In genomic region chr7:135527169-135527568, GRCm38 (mm10) we compare ENCODE assay signal across 25 mouse cellular contexts. TPM values are rescaled to one million over a fixed set of nuclear protein-coding genes. Genes with fewer than 3 reads are reported as not detected.
DNase-seq lines count a peak whose midpoint lies in the region; ATAC-seq and TF ChIP-seq lines count a peak whose summit lies in the region.
"Had no signal": no experiment of that assay in that cellular context is flagged by ENCODE, and none has a peak within 500 bp of the region (broad histone marks: within the 10 kb centered on the region; RNA-seq: fewer than 3 reads in every experiment).

No protein-coding gene starts in this region.

- H3K9ac ChIP-seq in intestine, embryonic 14.5 days (ENCODE audit: low read length), result no peak overlapping the region
- H3K9ac ChIP-seq in midbrain, embryonic 16.5 days (ENCODE audit: low read depth, low read length), result no peak overlapping the region
- H3K9ac ChIP-seq: embryonic facial prominence, embryonic 15.5 days; forebrain, embryonic 15.5 days; heart, embryonic 13.5 days; hindbrain, embryonic 12.5 days had no signal

- TF ChIP-seq CTCF in kidney, adult 2 months (conservative IDR thresholded peaks at IDR 0.05; ENCODE audit: insufficient read depth, insufficient read length, low read depth, low read length), result no peak

- no peak for DNase-seq in kidney, adult 2 months
- no peak for DNase-seq in kidney, postnatal 4 days
- peak; percentile 87 for DNase-seq in 416B (ENCODE audit: low read depth)
- no peak for DNase-seq in intestine, embryonic 14.5 days (ENCODE audit: low spot score)
- no peak for DNase-seq in limb, embryonic 10.5 days (ENCODE audit: low spot score)
- DNase-seq in spleen, adult 12 weeks (ENCODE audit: low spot score), result no peak
- DNase-seq: adrenal gland, adult 2 months; adrenal gland, postnatal 25 days; cerebellum, adult 18-20 months; cerebellum, adult 9-11 months; embryo, embryonic 11 days; gastrocnemius, postnatal 36 days; heart, postnatal 4 days had no signal

- H3K9me3 ChIP-seq in intestine, embryonic 14.5 days (ENCODE audit: control insufficient read depth, low read length), result no peaks in the 10 kb centered on the region
- no peaks in the 10 kb centered on the region for H3K9me3 ChIP-seq in limb, embryonic 10.5 days (replicated peaks)
- H3K9me3 ChIP-seq in midbrain, embryonic 16.5 days (replicated peaks; ENCODE audit: control insufficient read depth, low read length, poor library complexity, severe bottlenecking), result no peaks in the 10 kb centered on the region
- H3K9me3 ChIP-seq: embryonic facial prominence, embryonic 15.5 days; forebrain, embryonic 15.5 days; heart, embryonic 13.5 days; hindbrain, embryonic 12.5 days had no signal

- H3K4me2 ChIP-seq in intestine, embryonic 14.5 days (ENCODE audit: low read length), result peak overlapping the region; percentile 39
- H3K4me2 ChIP-seq in midbrain, embryonic 16.5 days (ENCODE audit: low read length), result no peak overlapping the region
- H3K4me2 ChIP-seq: embryonic facial prominence, embryonic 15.5 days; forebrain, embryonic 15.5 days; heart, embryonic 13.5 days; hindbrain, embryonic 12.5 days had no signal

- H3K27me3 ChIP-seq in kidney, adult 2 months (replicated peaks; ENCODE audit: control insufficient read depth, insufficient read depth, low read length), result no peaks in the 10 kb centered on the region
- H3K27me3 ChIP-seq in intestine, embryonic 14.5 days (replicated peaks; ENCODE audit: control insufficient read depth, insufficient read depth, low read length), result no peaks in the 10 kb centered on the region
- no peaks in the 10 kb centered on the region for H3K27me3 ChIP-seq in limb, embryonic 10.5 days (ENCODE audit: low read depth, poor library complexity, severe bottlenecking)
- no peaks in the 10 kb centered on the region for H3K27me3 ChIP-seq in midbrain, embryonic 16.5 days (ENCODE audit: control insufficient read depth, insufficient read depth, low read depth, low read length)
- H3K27me3 ChIP-seq: embryonic facial prominence, embryonic 15.5 days; forebrain, embryonic 15.5 days; heart, embryonic 13.5 days; hindbrain, embryonic 12.5 days had no signal

- no peak for ATAC-seq in intestine, embryonic 14.5 days (replicated peaks; ENCODE audit: low FRiP score, low TSS enrichment, low read depth)
- ATAC-seq in megakaryocyte progenitor cell, adult 5-6 weeks (replicated peaks; ENCODE audit: poor library complexity), result peak; percentile 76
- no peak for ATAC-seq in midbrain, embryonic 16.5 days
- ATAC-seq: forebrain, embryonic 15.5 days had no signal

- peaks cover 17% of the 10 kb centered on the region; the same call in 1 of the 2 replicates for H3K4me1 ChIP-seq in kidney, adult 2 months (ENCODE audit: control insufficient read depth, insufficient read depth, low read length)
- H3K4me1 ChIP-seq in intestine, embryonic 14.5 days (replicated peaks; ENCODE audit: control insufficient read depth, insufficient read depth, low read length), result 0 out of 2 replicates have a peak, but pooled peaks cover 10% of the 10 kb centered on the region
- H3K4me1 ChIP-seq in limb, embryonic 10.5 days, result no peaks in the 10 kb centered on the region
- no peaks in the 10 kb centered on the region for H3K4me1 ChIP-seq in midbrain, embryonic 16.5 days (ENCODE audit: control insufficient read depth, insufficient read depth, low read length)
- H3K4me1 ChIP-seq: embryonic facial prominence, embryonic 15.5 days; forebrain, embryonic 15.5 days; hindbrain, embryonic 12.5 days had no signal

- TF ChIP-seq POLR2A in kidney, adult 2 months (IDR thresholded peaks at IDR 0.05; ENCODE audit: low read depth, low read length), result no peak

- peak overlapping the region; percentile 47 for H3K4me3 ChIP-seq in kidney, adult 2 months (ENCODE audit: insufficient read depth, low read depth, low read length)
- peak overlapping the region; percentile 34 for H3K4me3 ChIP-seq in intestine, embryonic 14.5 days (ENCODE audit: low read depth, low read length)
- no peak overlapping the region for H3K4me3 ChIP-seq in limb, embryonic 10.5 days
- H3K4me3 ChIP-seq in midbrain, embryonic 16.5 days (ENCODE audit: low read depth, low read length), result no peak overlapping the region
- H3K4me3 ChIP-seq: embryonic facial prominence, embryonic 15.5 days; erythroblast, embryonic 14.5 days; forebrain, embryonic 15.5 days; heart, embryonic 13.5 days; hindbrain, embryonic 12.5 days had no signal

- 36% methylated on average over 3 of the region's 3 CpGs for WGBS in kidney, adult 2 months
- 39% methylated on average over 3 of the region's 3 CpGs for WGBS in intestine, embryonic 14.5 days
- WGBS in limb, embryonic 10.5 days, result 54% methylated on average over 3 of the region's 3 CpGs
- 69% methylated on average over 3 of the region's 3 CpGs for WGBS in midbrain, embryonic 16.5 days

- no peak overlapping the region; the same call in 1 of the 2 replicates for H3K27ac ChIP-seq in kidney, adult 2 months (ENCODE audit: insufficient read depth, low read depth, low read length)
- H3K27ac ChIP-seq in intestine, embryonic 14.5 days (ENCODE audit: low read depth), result no peak overlapping the region
- no peak overlapping the region for H3K27ac ChIP-seq in limb, embryonic 10.5 days
- H3K27ac ChIP-seq in midbrain, embryonic 16.5 days (ENCODE audit: low read length), result no peak overlapping the region
- H3K27ac ChIP-seq: embryonic facial prominence, embryonic 15.5 days; forebrain, embryonic 15.5 days; heart, embryonic 13.5 days; hindbrain, embryonic 12.5 days had no signal

- no peaks in the 10 kb centered on the region for H3K36me3 ChIP-seq in kidney, adult 2 months (ENCODE audit: control insufficient read depth, insufficient read depth, low read length)
- no peaks in the 10 kb centered on the region for H3K36me3 ChIP-seq in intestine, embryonic 14.5 days (ENCODE audit: control insufficient read depth, insufficient read depth, low read length)
- H3K36me3 ChIP-seq in limb, embryonic 10.5 days, result no peaks in the 10 kb centered on the region
- H3K36me3 ChIP-seq in midbrain, embryonic 16.5 days (ENCODE audit: control insufficient read depth, insufficient read depth, low read length), result no peaks in the 10 kb centered on the region
- H3K36me3 ChIP-seq: embryonic facial prominence, embryonic 15.5 days; forebrain, embryonic 15.5 days; heart, embryonic 13.5 days; hindbrain, embryonic 12.5 days had no signal

RNA-seq across cellular contexts. Expression of gene Clrn3, which starts 1.3 kb away (rescaled TPM):
- 26.7 and 29.8 TPM in 2 replicates for polyA plus RNA-seq in kidney, adult 2 months (2012; rRNA removed)
- polyA plus RNA-seq in intestine, embryonic 14.5 days (2014; fragmentation: Nextera tagmentation; extraction: Ambion mirVana), result 16.8 and 18.9 TPM in 2 replicates
- total RNA-seq in megakaryocyte progenitor cell, adult 5-6 weeks (2015), result 0.07 TPM in 1 of 2 replicates, not detected in the other
- total RNA-seq in megakaryocyte progenitor cell, adult 5-6 weeks (2017), result not detected in 2 replicates
- polyA plus RNA-seq in limb, embryonic 10.5 days (2016; fragmentation: Nextera tagmentation; extraction: Ambion mirVana), result not detected in 2 replicates
- not detected in 2 replicates for polyA plus RNA-seq in midbrain, embryonic 16.5 days (2015; fragmentation: Nextera tagmentation; extraction: Ambion mirVana)
- total RNA-seq: adrenal gland, adult 2 months; adrenal gland, postnatal 25 days; gastrocnemius, adult 8-10 months; gastrocnemius, postnatal 36 days; heart, postnatal 4 days had no signal
- polyA plus RNA-seq: adrenal gland, adult 2 months; C2C12; embryonic facial prominence, embryonic 11.5 days; embryonic facial prominence, embryonic 15.5 days; erythroblast, embryonic 14.5 days; forebrain, embryonic 11.5 days; forebrain, embryonic 15.5 days; heart, embryonic 13.5 days; heart, postnatal 0 days; hindbrain, embryonic 12.5 days had no signal

RNA-seq across cellular contexts. Expression of gene Ptpre, which starts 10.1 kb away (rescaled TPM):
- 1.7 and 2.5 TPM in 2 replicates for polyA plus RNA-seq in kidney, adult 2 months (2012; rRNA removed)
- polyA plus RNA-seq in intestine, embryonic 14.5 days (2014; fragmentation: Nextera tagmentation; extraction: Ambion mirVana), result 1.9 and 2.3 TPM in 2 replicates
- total RNA-seq in megakaryocyte progenitor cell, adult 5-6 weeks (2015), result 61.4 and 74.2 TPM in 2 replicates
- 49.6 and 59.1 TPM in 2 replicates for total RNA-seq in megakaryocyte progenitor cell, adult 5-6 weeks (2017)
- 0.58 and 0.64 TPM in 2 replicates for polyA plus RNA-seq in limb, embryonic 10.5 days (2016; fragmentation: Nextera tagmentation; extraction: Ambion mirVana)
- polyA plus RNA-seq in midbrain, embryonic 16.5 days (2015; fragmentation: Nextera tagmentation; extraction: Ambion mirVana), result 7.1 and 7.6 TPM in 2 replicates

Comparison
In these comparisons a context has a peak if more than half of its experiments do, and no peak if none do; other contexts are left out.
1. H3K4me3 ChIP-seq: peak in kidney, adult 2 months (single experiment) and intestine, embryonic 14.5 days (single experiment); none in limb, embryonic 10.5 days (single experiment) and midbrain, embryonic 16.5 days (single experiment).
2. RNA of gene Clrn3, which starts 1.3 kb away (polyA plus RNA-seq): 26.7 to 29.8 TPM in kidney, adult 2 months and 16.8 to 18.9 TPM in intestine, embryonic 14.5 days; not detected in limb, embryonic 10.5 days and not detected in midbrain, embryonic 16.5 days; every median in the first group is over 10 times any median in the second.